Mouse (Mus musculus): Measurements from ENCODE around the gene Knop1.

Gene Knop1

GRCm38 (mm10) chr7:118855877-118856304 lies at the start of gene Knop1:
Gene Knop1 (minus strand): TSS chr7:118856254.
- no peak for DNase-seq (ENCODE audit: extremely low spot score, low read depth, low spot score)

- no peak for DNase-seq (ENCODE audit: extremely low spot score, low read depth, low spot score)
Measured at GRCm38 (mm10) chr7:118904530-118904929, 48.5 kb upstream of the Knop1 start.

- DNase-seq (ENCODE audit: extremely low spot score, low read depth, low spot score), result no peak
Measured at GRCm38 (mm10) chr7:118903879-118904278, 47.8 kb upstream of the Knop1 start.

DNA sequence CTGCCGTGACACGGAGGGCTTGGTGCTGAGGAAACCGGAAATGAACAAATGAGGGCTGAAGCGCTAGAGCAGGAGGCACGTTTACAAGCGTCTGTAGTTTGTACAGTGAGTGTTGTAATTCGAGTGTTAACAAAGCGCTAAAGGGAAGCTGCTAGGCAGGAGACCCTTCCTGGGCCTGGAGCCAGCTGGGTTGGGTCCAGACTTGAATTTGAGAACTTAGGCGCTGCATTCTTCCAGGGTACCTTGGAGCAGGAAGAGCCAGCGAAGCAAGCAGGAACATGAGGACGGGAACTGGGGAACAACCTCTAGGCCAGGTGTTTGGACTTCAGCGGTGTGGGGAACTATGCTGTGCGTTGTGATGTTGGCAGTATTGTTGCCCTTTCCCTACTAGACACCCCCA lies 46.9 kb upstream of the Knop1 start:
- DNase-seq (ENCODE audit: extremely low spot score, low read depth, low spot score), result no peak

DNA sequence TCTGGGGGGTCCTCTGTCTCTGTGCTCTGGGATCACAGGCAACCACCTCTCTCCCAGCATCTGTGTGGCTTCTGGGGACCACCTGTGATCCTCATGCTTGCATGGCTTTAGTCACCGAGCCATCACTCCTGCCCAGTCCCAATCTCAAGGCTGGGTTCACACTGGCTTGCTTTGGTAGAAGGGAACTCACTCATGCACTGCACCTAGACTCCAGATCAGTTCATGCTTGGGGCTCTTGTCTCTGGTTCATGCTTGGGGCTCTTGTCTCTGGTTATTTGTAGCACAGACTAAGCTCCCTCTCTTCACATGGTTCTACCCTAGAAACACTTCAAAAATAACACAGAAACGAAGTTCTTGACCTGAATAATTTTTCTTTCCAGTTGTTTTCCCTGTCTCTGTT lies 44.0 kb upstream of the Knop1 start:
- no peak for DNase-seq (ENCODE audit: extremely low spot score, low read depth, low spot score)

DNA sequence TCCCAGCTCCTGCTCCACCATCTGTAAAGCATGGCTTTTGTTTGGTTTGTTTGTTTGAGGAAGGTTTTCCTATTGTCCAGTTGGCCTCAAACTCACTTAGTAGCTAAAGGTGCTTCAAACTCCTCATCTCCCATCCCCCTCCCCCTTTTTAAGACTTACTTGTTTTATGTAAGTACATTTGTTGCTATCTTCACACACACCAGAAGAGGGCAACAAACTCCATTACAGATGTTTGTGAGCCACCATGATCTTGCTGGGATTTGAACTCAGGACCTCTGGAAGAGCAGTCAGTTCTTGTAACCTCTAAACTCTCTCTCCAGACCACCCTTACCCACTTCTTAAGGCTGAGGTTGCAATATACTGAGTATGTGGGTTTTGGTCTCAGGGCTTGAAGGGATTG lies 42.0 kb upstream of the Knop1 start:
- no peak for DNase-seq (ENCODE audit: extremely low spot score, low read depth, low spot score)

DNA sequence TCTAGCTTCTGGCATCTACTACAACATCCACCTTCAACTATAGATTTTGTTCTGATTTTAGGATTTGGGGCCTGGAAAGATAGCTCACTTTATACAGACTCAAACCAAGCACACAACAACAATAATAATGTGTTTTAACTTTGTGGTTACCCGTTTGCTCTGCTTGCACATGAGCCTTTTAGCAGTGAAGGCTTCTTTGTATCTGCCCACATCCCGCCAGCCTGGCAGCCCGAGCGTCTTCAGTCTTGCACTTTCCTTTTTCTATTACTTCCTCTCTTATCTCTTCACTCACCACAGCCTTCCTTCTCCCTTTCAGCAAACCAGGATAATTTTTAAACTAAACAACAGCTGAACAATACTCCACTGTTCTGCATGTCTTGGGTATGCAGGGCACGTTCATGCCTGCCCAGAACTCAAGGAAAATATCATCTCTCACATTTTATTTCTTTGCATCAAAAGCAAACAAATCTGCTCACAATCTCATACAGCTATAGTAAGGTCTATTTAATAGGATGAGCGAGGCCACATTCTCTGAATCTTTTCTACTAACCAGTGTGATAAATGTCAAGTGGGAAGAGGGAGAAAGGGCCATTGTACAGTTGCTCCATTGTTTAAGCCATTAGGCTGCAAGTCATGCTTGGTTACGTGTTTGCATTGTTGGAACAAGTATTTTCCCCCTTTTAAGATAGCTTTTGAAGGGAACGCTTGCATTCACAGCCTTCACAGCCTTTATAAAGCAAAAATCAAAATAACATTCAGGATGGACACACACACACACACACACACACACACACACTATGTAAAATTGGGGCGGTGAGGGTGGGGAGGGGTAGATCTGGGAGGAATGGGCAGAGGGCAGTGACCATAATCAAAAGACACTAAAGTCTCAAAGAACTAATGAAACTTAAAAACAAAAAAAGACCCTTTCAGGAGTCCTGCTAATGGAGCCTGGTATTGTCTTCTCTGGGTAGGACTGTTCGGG lies 39.7 kb upstream of the Knop1 start:
- DNase-seq (ENCODE audit: extremely low spot score, low read depth, low spot score), result no peak

GRCm38 (mm10) chr7:118889046-118889680 lies 33.1 kb upstream of the Knop1 start:
- DNase-seq (ENCODE audit: extremely low spot score, low read depth, low spot score), result no peak

- DNase-seq (ENCODE audit: extremely low spot score, low read depth, low spot score), result no peak
Measured at GRCm38 (mm10) chr7:118887303-118888055, 31.4 kb upstream of the Knop1 start.

DNA sequence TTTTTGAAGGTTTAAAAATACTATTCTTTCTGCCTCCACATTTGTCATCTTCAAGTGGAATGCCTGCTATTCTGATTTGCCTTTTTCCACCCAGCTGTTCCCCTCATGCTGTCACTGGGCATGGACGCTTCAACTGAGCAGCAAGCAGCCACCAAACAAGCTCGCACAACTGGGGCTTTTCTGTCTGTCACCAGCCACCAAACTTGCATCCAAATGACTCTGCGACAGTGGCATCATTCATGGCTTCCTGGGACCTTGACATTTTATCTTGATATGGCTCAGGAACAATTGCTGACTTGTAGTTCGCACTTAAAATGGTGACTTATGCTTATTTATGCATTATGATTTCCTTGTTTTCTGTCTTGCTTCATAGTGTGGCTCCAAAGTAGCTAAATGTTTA lies 28.9 kb upstream of the Knop1 start:
- no peak for DNase-seq (ENCODE audit: extremely low spot score, low read depth, low spot score)

DNA sequence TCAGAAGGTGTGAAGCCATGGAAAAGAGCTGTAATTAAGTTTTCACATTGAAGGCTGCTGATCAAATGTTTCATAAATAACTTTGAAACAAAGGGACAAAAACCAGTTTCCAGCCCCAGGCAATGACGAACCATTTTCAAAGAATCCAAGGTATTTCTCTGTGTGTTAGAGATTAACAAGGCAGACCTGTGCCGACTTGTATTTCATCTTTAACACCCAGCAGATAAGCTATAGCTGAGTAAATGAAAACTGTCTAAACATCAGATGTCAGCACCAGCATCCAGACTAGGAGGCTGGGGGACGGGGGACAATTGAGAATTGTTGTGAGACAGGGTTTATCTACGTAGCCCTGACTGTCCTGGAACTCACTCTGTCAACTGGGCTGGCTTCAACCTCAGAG lies 27.9 kb upstream of the Knop1 start:
- no peak for DNase-seq (ENCODE audit: extremely low spot score, low read depth, low spot score)

- DNase-seq (ENCODE audit: extremely low spot score, low read depth, low spot score), result no peak
Measured at GRCm38 (mm10) chr7:118879466-118880029, 23.5 kb upstream of the Knop1 start.

DNA sequence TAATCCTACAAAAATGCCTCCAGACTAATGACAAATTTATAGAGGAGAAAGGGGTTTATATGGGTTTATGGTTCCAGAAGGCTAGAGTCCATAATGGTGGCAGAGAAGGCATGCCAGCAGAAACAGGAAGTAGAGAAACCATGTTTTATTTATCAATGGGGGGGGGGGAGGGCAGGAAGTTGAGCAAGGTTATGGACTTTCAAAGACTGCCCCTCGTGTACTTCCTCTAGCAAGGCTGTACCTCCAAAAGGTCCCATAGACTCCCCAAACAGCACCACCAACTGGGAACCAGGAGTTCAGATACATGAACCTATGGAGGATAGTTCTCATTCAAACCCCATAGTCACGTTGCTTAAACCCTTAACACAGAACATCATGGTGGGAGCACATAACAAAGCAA lies 9.3 kb upstream of the Knop1 start:
- no peak for DNase-seq (ENCODE audit: extremely low spot score, low read depth, low spot score)

GRCm38 (mm10) chr7:118858640-118859039 lies 2.6 kb upstream of the Knop1 start:
- no peak for DNase-seq (ENCODE audit: extremely low spot score, low read depth, low spot score)

DNA sequence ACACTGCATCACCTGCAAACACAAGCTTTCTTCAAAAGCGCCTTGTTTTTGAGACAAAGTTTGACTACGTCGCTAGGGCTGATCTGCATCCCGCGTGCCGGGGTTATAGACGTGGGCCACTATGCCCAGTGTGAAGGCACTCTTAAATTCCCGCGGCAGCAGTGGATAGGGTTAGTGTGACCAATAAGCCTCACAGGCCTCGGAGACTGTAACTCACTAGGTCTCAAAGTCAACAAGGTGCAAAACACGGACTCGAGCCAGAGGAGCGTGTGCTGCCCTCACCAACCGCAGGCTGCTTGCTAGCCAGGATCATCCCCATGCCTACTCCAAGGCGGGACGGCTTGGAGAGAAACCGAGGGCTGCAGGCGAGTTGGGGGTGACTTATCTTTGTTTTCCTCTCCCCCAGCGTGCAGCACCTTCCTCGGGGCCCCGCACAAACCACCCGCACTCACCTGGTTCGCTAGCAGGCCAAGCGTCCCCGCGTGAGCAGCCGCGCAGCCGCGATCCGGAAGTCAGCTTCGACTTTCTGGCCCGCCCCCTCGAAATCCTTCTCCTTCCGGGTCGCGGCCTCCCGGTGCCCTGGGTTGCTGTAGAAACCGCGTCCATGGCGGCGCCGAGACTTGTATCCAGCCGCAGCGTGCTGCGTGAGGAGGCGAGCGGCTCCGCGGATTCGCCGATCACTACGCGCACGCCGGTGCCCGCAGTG lies 730 bp downstream of the Knop1 start, which contains the start of gene Iqck:
TSS of gene Iqck (plus strand) at position 582 of the 706 bp plus-strand sequence.
- peak; percentile 56 for DNase-seq (ENCODE audit: extremely low spot score, low read depth, low spot score)

DNA sequence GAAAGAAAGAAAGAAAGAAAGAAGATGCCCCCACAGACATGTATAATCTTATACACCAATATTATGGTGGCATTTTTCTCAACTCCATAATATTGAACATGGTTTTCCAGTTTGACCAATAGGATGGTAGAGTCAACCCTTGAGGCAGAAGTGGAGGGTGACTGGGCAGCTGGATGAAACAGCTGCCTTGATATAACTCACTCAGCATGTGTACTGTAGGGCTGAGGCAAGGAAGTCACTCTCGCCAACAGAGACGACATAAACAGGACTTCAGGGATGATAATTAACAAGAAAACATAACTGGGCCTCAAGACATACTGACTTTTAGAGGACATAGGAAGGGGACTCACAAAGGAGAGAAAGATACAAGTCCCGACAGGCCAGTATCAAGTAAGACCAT lies 1.4 kb downstream of the Knop1 start:
- no peak for DNase-seq (ENCODE audit: extremely low spot score, low read depth, low spot score)

DNA sequence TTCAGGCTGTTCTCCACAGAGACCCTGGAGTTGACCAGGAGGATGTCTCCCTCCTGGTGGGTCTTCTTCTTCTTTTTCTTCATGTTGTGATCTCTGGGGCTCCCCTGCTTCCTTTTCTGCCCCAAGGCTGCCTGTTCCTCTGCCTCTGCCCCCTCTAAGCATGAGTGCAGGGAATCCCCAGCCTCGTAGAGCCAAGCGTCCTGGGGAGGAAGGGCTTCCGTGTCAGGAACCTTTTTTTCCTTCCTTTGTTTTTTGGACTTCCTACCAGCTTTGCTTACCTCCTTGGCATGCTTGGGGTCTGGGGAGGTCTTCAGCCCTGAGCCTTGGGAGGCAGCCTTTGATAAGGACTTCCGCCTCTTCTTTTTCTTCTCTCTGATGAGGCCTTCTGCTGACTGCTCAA lies 3.4 kb downstream of the Knop1 start:
- no peak for DNase-seq (ENCODE audit: extremely low spot score, low read depth, low spot score)

DNA sequence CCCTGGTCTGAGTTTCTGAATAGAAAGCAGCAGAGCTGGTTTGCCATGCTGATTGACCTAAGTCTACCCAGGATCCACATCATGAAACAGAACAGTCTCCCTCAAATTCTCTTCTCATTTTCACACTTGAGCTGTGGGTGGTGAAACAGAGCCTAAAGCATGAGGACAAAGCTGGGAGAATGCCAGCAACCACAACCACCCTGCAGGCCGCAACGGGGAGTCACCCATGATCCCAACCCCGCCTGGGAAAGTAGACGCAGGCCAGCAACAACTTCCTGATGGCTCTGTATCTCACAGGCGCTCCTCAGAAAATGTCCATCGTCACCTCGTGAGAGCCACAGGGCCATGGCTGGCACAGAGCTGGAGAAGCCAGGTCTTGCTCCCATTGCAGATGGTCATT lies 4.5 kb downstream of the Knop1 start:
- no peak for DNase-seq (ENCODE audit: extremely low spot score, low read depth, low spot score)

GRCm38 (mm10) chr7:118850676-118851290 lies 5.3 kb downstream of the Knop1 start:
- DNase-seq (ENCODE audit: extremely low spot score, low read depth, low spot score), result no peak
